Mouse (Mus musculus): Measurements from ENCODE around the gene Sec63.

The Sec63 gene

GRCm38 (mm10) chr10:42760999-42761900 is at the start of gene Sec63:
Sec63 (plus strand) TSS chr10:42761496.
- peak; percentile 99 for DNase-seq

- no peak for DNase-seq
Observed at GRCm38 (mm10) chr10:42714676-42715075, 46.6 kb upstream of the Sec63 start.

- peak; percentile 59 for DNase-seq
Observed at GRCm38 (mm10) chr10:42715366-42716035, 45.8 kb upstream of the Sec63 start.

GRCm38 (mm10) chr10:42722116-42722515 is 39.2 kb upstream of the Sec63 start:
- DNase-seq, result no peak

- no peak for DNase-seq
Observed at GRCm38 (mm10) chr10:42723275-42724232, 37.7 kb upstream of the Sec63 start.

GRCm38 (mm10) chr10:42729607-42730006 is 31.7 kb upstream of the Sec63 start:
- DNase-seq, result no peak

- DNase-seq, result peak; percentile 62
Observed at GRCm38 (mm10) chr10:42734546-42735060, 26.7 kb upstream of the Sec63 start.

- no peak for DNase-seq
Observed at GRCm38 (mm10) chr10:42751813-42752212, 9.5 kb upstream of the Sec63 start.

GRCm38 (mm10) chr10:42754341-42754740 is 7.0 kb upstream of the Sec63 start:
- DNase-seq, result no peak

- DNase-seq, result no peak
Observed at GRCm38 (mm10) chr10:42759741-42760140, 1.6 kb upstream of the Sec63 start.

- peak; percentile 5 for DNase-seq
Observed at GRCm38 (mm10) chr10:42760329-42760728, 967 bp upstream of the Sec63 start.

- peak; percentile 65 for DNase-seq
Observed at GRCm38 (mm10) chr10:42761901-42762669, 789 bp downstream of the Sec63 start.

GRCm38 (mm10) chr10:42762670-42763058 is 1.4 kb downstream of the Sec63 start:
- no peak for DNase-seq

- DNase-seq, result no peak
Observed at GRCm38 (mm10) chr10:42763246-42763645, 1.9 kb downstream of the Sec63 start.

- DNase-seq, result no peak
Observed at GRCm38 (mm10) chr10:42765344-42765743, 4.0 kb downstream of the Sec63 start.

- no peak for DNase-seq
Observed at GRCm38 (mm10) chr10:42775450-42775849, 14.2 kb downstream of the Sec63 start.

- no peak for DNase-seq
Observed at GRCm38 (mm10) chr10:42780753-42781152, 19.5 kb downstream of the Sec63 start.

GRCm38 (mm10) chr10:42781672-42782071 is 20.4 kb downstream of the Sec63 start:
- DNase-seq, result no peak

- no peak for DNase-seq
Observed at GRCm38 (mm10) chr10:42800922-42801321, 39.6 kb downstream of the Sec63 start.

- DNase-seq, result no peak
Observed at GRCm38 (mm10) chr10:42825923-42826322, 64.6 kb downstream of the Sec63 start.

- DNase-seq, result no peak
Observed at GRCm38 (mm10) chr10:42827155-42827554, 65.9 kb downstream of the Sec63 start.

- DNase-seq, result no peak
Observed at GRCm38 (mm10) chr10:42830007-42830406, 68.7 kb downstream of the Sec63 start.

Data from embryo, embryonic 11 days (tissue).